In the genomic region with DNA sequence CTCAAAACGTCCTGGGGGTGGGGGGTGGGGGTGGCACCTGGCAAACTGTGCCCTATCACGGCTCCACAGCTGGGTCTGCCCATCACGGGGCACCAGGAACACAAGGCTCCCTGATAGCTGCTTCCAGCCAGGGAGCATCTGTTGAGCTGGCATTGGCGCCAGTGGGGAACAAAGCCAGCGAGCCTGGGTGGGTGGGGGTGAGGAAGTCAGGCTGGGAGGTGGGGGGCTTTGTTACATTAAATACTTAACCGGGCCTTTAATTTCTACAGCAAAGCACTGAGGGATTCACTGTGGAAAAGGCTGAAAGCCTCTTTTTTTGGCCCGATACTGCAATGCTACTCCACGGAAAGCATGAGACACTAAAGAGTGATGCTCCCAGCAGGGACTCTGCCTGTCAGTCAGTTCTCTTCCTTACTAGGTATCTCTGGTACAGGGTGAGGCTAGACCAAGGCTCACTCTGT, we compare ENCODE assay signal across 10 mouse cellular contexts. TPM values are rescaled to one million over a fixed set of nuclear protein-coding genes. Genes with fewer than 3 reads are reported as not detected.
DNase-seq lines count a peak whose midpoint lies in the region; ATAC-seq and TF ChIP-seq lines count a peak whose summit lies in the region.
"Had no signal": no experiment of that assay in that cellular context is flagged by ENCODE, and none has a peak within 500 bp of the region (broad histone marks: within the 10 kb centered on the region; RNA-seq: fewer than 3 reads in every experiment).

No protein-coding gene starts in this region.

- H3K9ac ChIP-seq in lung, postnatal 0 days (replicated peaks; ENCODE audit: low read depth): no peak overlapping the region
- no peak overlapping the region for H3K9ac ChIP-seq in embryonic facial prominence, embryonic 13.5 days
- no peak overlapping the region for H3K9ac ChIP-seq in limb, embryonic 13.5 days

- H3K4me3 ChIP-seq in lung, postnatal 0 days (ENCODE audit: low read depth, low read length): no peak overlapping the region
- no peak overlapping the region for H3K4me3 ChIP-seq in embryonic facial prominence, embryonic 13.5 days
- H3K4me3 ChIP-seq in limb, embryonic 13.5 days: no peak overlapping the region

- peak overlapping the region; percentile 36; the same call in 1 of the 2 replicates for H3K4me2 ChIP-seq in lung, postnatal 0 days (replicated peaks; ENCODE audit: low read depth, low read length)
- H3K4me2 ChIP-seq in embryonic facial prominence, embryonic 13.5 days: no peak overlapping the region
- H3K4me2 ChIP-seq in limb, embryonic 13.5 days (replicated peaks): 0 out of 2 replicates have a peak overlapping the region, but pooled peaks have one; percentile 7

- 44% methylated on average over 8 of the region's 8 CpGs for WGBS in lung, postnatal 0 days
- 53% methylated on average over 8 of the region's 8 CpGs for WGBS in embryonic facial prominence, embryonic 13.5 days
- WGBS in limb, embryonic 13.5 days: 38% methylated on average over 8 of the region's 8 CpGs

- no peak overlapping the region for H3K27ac ChIP-seq in lung, postnatal 0 days (ENCODE audit: low read length)
- 0 out of 2 replicates have a peak overlapping the region, but pooled peaks have one; percentile 64 for H3K27ac ChIP-seq in embryonic facial prominence, embryonic 13.5 days
- no peak overlapping the region for H3K27ac ChIP-seq in limb, embryonic 13.5 days

- peaks cover 9% of the 10 kb centered on the region for H3K4me1 ChIP-seq in lung, postnatal 0 days (ENCODE audit: insufficient read depth, low read depth, low read length)
- H3K4me1 ChIP-seq in embryonic facial prominence, embryonic 13.5 days: peaks cover 54% of the 10 kb centered on the region
- H3K4me1 ChIP-seq in limb, embryonic 13.5 days: peaks cover 61% of the 10 kb centered on the region

- H3K27me3 ChIP-seq in lung, postnatal 0 days (replicated peaks; ENCODE audit: insufficient read depth, low read length): no peaks in the 10 kb centered on the region
- H3K27me3 ChIP-seq in embryonic facial prominence, embryonic 13.5 days: no peaks in the 10 kb centered on the region
- H3K27me3 ChIP-seq in limb, embryonic 13.5 days: no peaks in the 10 kb centered on the region

- TF ChIP-seq EP300 in lung, postnatal 0 days (IDR thresholded peaks at IDR 0.05): no peak

- ATAC-seq in lung, postnatal 0 days: no peak
- no peak for ATAC-seq in embryonic facial prominence, embryonic 13.5 days (ENCODE audit: insufficient number of reproducible peaks, insufficient read depth, low FRiP score, low TSS enrichment, low read depth)
- no peak for ATAC-seq in limb, embryonic 13.5 days (ENCODE audit: low FRiP score, low read depth)

- peak; percentile 48 for DNase-seq in gastrocnemius, postnatal 10 days
- DNase-seq in gastrocnemius, postnatal 25 days: no peak
- DNase-seq in lung, postnatal 0 days (ENCODE audit: low spot score): no peak
- no peak for DNase-seq in lung, postnatal 36 days
- DNase-seq in adrenal gland, postnatal 25 days: no peak
- no peak for DNase-seq in embryo, embryonic 10.5 days (ENCODE audit: low spot score)
- DNase-seq: kidney, adult 11 months; lung, adult 18-20 months had no signal

- H3K36me3 ChIP-seq in lung, postnatal 0 days (ENCODE audit: insufficient read depth, low read length): no peaks in the 10 kb centered on the region
- H3K36me3 ChIP-seq in embryonic facial prominence, embryonic 13.5 days: no peaks in the 10 kb centered on the region
- H3K36me3 ChIP-seq in limb, embryonic 13.5 days: peaks cover 15% of the 10 kb centered on the region

- H3K9me3 ChIP-seq in lung, postnatal 0 days (ENCODE audit: low read length): no peaks in the 10 kb centered on the region
- H3K9me3 ChIP-seq in embryonic facial prominence, embryonic 13.5 days: no peaks in the 10 kb centered on the region
- no peaks in the 10 kb centered on the region for H3K9me3 ChIP-seq in limb, embryonic 13.5 days

- no peak for TF ChIP-seq CTCF in lung, postnatal 0 days (IDR thresholded peaks at IDR 0.05)

RNA-seq across cellular contexts. Expression of a gene that starts 16.8 kb away (rescaled TPM):
- total RNA-seq in gastrocnemius, postnatal 10 days (2021): 1 to 10 TPM; 6.2 to 9.3 TPM
- total RNA-seq in gastrocnemius, postnatal 25 days (2021): 1 to 10 TPM; 2.4 to 4.0 TPM
- polyA plus RNA-seq in lung, postnatal 0 days (2015; fragmentation: Nextera tagmentation; extraction: Ambion mirVana): 5.4 and 7.5 TPM in 2 replicates
- 22.6 and 23.3 TPM in 2 replicates for polyA plus RNA-seq in embryonic facial prominence, embryonic 13.5 days (2015; fragmentation: Nextera tagmentation; extraction: Ambion mirVana)
- polyA plus RNA-seq in limb, embryonic 13.5 days (2015; fragmentation: Nextera tagmentation; extraction: Ambion mirVana): 18.6 and 23.6 TPM in 2 replicates
- total RNA-seq in adrenal gland, postnatal 25 days (2021): 8.1 and 8.4 TPM in 2 replicates

RNA-seq across cellular contexts. Expression of a gene that starts 23.9 kb away (rescaled TPM):
- 1 to 10 TPM; 1.8 to 2.2 TPM for total RNA-seq in gastrocnemius, postnatal 10 days (2021)
- 1 to 10 TPM; 1.5 to 6.5 TPM for total RNA-seq in gastrocnemius, postnatal 25 days (2021)
- polyA plus RNA-seq in lung, postnatal 0 days (2015; fragmentation: Nextera tagmentation; extraction: Ambion mirVana): 28.5 and 29.8 TPM in 2 replicates
- 6.0 and 6.7 TPM in 2 replicates for polyA plus RNA-seq in embryonic facial prominence, embryonic 13.5 days (2015; fragmentation: Nextera tagmentation; extraction: Ambion mirVana)
- 3.8 and 4.7 TPM in 2 replicates for polyA plus RNA-seq in limb, embryonic 13.5 days (2015; fragmentation: Nextera tagmentation; extraction: Ambion mirVana)
- total RNA-seq in adrenal gland, postnatal 25 days (2021): 3.0 and 6.0 TPM in 2 replicates

RNA-seq across cellular contexts. Expression of a gene that starts 28.6 kb away (rescaled TPM):
- 100 to 1,000 TPM; 667 to 687 TPM for total RNA-seq in gastrocnemius, postnatal 10 days (2021)
- 1,000 to 10,000 TPM; 1,104 to 3,330 TPM for total RNA-seq in gastrocnemius, postnatal 25 days (2021)
- 442 and 571 TPM in 2 replicates for polyA plus RNA-seq in lung, postnatal 0 days (2015; fragmentation: Nextera tagmentation; extraction: Ambion mirVana)
- 17.1 and 21.3 TPM in 2 replicates for polyA plus RNA-seq in embryonic facial prominence, embryonic 13.5 days (2015; fragmentation: Nextera tagmentation; extraction: Ambion mirVana)
- 71.2 and 74.0 TPM in 2 replicates for polyA plus RNA-seq in limb, embryonic 13.5 days (2015; fragmentation: Nextera tagmentation; extraction: Ambion mirVana)
- total RNA-seq in adrenal gland, postnatal 25 days (2021): 21.0 and 21.2 TPM in 2 replicates

RNA-seq across cellular contexts. Expression of a gene that starts 29.7 kb away (rescaled TPM):
- total RNA-seq in gastrocnemius, postnatal 10 days (2021): 100 to 1,000 TPM; 120 to 128 TPM
- total RNA-seq in gastrocnemius, postnatal 25 days (2021): 100 to 1,000 TPM; 106 to 134 TPM
- polyA plus RNA-seq in lung, postnatal 0 days (2015; fragmentation: Nextera tagmentation; extraction: Ambion mirVana): 30.8 and 32.4 TPM in 2 replicates
- polyA plus RNA-seq in embryonic facial prominence, embryonic 13.5 days (2015; fragmentation: Nextera tagmentation; extraction: Ambion mirVana): 4.8 and 5.7 TPM in 2 replicates
- 37.8 and 39.3 TPM in 2 replicates for polyA plus RNA-seq in limb, embryonic 13.5 days (2015; fragmentation: Nextera tagmentation; extraction: Ambion mirVana)
- 2.0 and 2.9 TPM in 2 replicates for total RNA-seq in adrenal gland, postnatal 25 days (2021)

RNA-seq across cellular contexts. Expression of a gene that starts 45.6 kb away (rescaled TPM):
- total RNA-seq in gastrocnemius, postnatal 10 days (2021): 1 to 10 TPM; 4.0 to 4.9 TPM
- total RNA-seq in gastrocnemius, postnatal 25 days (2021): 1 to 10 TPM; 3.7 to 3.9 TPM
- 10.2 and 12.1 TPM in 2 replicates for polyA plus RNA-seq in lung, postnatal 0 days (2015; fragmentation: Nextera tagmentation; extraction: Ambion mirVana)
- polyA plus RNA-seq in embryonic facial prominence, embryonic 13.5 days (2015; fragmentation: Nextera tagmentation; extraction: Ambion mirVana): 11.1 and 12.4 TPM in 2 replicates
- 11.0 and 11.3 TPM in 2 replicates for polyA plus RNA-seq in limb, embryonic 13.5 days (2015; fragmentation: Nextera tagmentation; extraction: Ambion mirVana)
- 8.2 and 9.0 TPM in 2 replicates for total RNA-seq in adrenal gland, postnatal 25 days (2021)

Comparison
In these comparisons a context has a peak if more than half of its experiments do, and no peak if none do; other contexts are left out.
1. RNA of a gene that starts 28.6 kb away (total RNA-seq): 1,104 to 3,330 TPM in gastrocnemius, postnatal 25 days and 667 to 687 TPM in gastrocnemius, postnatal 10 days; 21.0 to 21.2 TPM in adrenal gland, postnatal 25 days; every median in the first group is over 10 times any median in the second.